Mouse (Mus musculus): Measurements from ENCODE around the gene D17Wsu92e. TPM values are rescaled to one million over a fixed set of nuclear protein-coding genes. Genes with fewer than 3 reads are reported as not detected.
"Not testable (repeated sequence)": the region's sequence is repeated elsewhere in the genome, so short reads cannot be mapped to it uniquely, and the experiment has no call there.

D17Wsu92e gene
- total RNA-seq (2015; ENCODE audit: low replicate concordance) (66.7 and 69.2 TPM in 2 replicates), total RNA-seq (2017; ENCODE audit: low replicate concordance) (124 and 152 TPM in 2 replicates)

DNA sequence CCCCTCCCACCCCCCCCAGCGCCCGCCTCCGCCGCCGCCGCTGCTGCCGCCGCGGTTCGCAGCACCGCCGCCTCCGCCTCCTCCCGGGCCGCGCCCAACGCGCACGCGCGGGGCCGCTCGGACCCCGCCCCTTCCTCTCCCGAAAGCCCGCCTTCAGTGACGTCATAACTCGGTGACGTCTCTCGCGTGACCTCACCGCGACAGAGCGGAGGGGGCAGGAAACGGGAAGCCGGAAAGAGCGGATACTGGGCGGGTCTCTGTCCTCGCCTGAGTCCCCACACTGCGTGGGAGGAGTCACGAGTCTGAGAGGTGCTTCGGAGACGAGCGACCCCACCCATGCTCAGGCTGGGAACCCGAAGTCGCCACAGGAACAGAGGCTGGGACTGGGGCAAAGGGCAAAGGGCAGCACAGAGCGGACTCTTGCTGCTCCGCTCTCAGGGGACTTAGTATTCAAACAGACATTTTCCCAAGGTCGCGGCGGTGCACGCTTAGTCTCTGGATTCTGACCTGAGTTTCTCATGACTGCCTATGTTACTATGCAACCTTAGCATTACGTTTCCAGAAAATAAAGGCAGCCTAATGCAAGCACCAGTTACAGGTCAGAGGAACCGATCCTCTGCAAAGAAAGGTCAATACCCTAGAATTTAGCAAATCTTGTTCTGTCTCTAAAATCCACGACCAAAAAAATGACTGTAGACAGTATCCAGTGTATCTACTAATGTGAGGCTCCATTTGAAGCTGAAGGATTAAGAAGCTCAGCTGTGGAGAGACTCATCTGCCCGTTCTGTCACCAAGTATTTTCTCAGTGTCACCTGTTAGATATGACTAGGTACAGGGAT is at the start of gene D17Wsu92e:
D17Wsu92e (minus strand) TSS at position 81 of the 839 bp plus-strand sequence.
- peak; percentile 83 for ATAC-seq (replicated peaks; ENCODE audit: low FRiP score, poor library complexity, severe bottlenecking)

DNA sequence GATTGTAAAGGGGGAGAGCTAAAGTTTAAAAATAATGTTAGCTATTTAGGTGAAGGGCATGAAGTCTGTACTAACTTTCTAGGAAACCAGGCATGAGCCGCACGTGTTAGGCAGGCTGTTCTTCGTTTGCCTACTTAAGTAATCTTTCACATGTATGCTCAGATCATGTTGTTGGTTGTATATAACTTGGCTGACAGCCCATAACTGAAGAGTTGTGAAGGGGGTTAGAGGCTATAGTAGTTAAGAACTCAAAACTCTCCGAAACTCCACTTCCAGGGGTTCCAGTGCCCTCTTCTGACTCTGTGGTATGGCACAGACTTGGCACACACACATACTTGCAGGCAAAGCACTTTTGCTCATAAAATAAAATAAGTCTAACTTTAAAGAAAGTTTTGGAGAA is 46.3 kb upstream of the D17Wsu92e start:
- no peak for ATAC-seq (replicated peaks; ENCODE audit: low FRiP score, poor library complexity, severe bottlenecking)

DNA sequence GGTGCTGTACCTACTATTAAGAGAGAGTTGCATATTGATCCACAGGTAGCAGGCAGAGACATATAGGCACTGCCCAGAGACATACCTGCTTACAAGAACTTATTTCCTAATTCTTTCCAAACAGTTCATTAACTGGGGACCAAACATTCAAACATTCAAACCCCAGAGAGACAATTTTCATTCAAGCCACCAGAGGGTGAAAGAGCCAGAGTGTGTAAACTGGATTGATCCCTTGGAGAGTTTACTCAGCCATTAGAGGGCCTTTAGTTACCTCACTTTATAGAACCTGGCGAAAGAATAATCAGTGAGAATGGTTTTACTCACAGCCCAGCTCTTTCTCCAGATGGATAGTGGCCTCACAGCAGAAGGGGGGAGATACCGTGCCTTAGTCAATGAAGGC is 45.0 kb upstream of the D17Wsu92e start:
- ATAC-seq (replicated peaks; ENCODE audit: low FRiP score, poor library complexity, severe bottlenecking), result no peak

DNA sequence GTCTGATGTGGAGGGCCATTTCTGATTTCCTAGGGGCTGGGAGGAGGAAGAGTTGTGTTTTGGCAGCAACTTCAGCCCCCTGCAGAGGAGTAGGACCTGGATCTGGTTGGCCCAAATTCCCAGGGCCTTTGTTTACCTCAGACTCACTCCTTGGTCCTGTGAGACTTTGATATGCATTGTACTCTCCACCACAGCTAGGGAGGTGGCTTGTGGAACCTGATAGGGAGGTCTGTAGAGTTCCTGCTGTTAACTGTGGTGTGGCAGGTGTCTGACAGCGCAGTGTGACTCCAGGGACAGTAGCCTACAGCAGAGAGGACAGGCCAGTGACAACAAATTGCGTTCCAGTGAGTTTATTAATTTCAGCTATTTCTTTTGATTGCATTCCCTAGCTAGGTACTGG is 38.7 kb upstream of the D17Wsu92e start:
- ATAC-seq (replicated peaks; ENCODE audit: low FRiP score, poor library complexity, severe bottlenecking), result no peak

DNA sequence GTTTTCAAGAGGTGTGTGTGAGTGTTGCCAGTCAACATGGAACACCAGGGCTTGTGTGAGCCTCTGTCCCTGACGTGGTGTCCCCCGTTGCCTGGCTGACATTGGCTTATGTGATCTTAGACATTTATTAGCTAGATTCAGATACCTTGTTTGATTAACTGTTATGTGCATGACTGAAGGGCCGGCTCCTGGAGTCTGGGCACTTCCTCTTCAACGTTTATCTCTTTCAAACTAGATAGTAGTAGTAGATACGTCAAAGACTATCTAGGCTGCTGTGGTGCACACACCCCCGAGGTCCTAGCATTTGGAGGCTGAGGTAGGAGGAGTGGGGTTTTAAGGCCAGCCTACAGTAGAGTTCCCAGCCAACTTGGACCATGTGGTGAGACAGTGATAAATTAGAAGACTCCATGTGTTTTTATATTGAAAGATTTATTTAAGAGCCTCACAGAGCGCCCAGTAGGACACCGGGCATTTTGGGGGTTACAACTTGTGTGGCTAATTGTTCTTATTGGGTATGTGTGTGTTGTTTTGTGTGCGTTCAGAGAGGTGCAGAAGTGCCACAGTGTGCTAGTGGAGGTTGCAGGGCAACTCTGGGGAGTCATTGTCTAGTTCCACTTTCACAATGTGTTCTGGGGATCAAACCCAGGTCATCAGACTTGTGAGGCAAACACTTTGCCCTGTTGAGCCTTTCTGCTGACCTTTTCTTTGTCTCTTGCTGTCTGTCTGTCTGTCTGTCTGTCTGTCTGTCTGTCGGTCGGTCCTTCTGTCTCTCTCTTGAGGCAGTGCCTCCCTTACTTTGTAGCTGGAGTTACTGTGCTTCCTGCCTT is 37.4 kb upstream of the D17Wsu92e start:
- peak; percentile 40 for ATAC-seq (replicated peaks; ENCODE audit: low FRiP score, poor library complexity, severe bottlenecking)

DNA sequence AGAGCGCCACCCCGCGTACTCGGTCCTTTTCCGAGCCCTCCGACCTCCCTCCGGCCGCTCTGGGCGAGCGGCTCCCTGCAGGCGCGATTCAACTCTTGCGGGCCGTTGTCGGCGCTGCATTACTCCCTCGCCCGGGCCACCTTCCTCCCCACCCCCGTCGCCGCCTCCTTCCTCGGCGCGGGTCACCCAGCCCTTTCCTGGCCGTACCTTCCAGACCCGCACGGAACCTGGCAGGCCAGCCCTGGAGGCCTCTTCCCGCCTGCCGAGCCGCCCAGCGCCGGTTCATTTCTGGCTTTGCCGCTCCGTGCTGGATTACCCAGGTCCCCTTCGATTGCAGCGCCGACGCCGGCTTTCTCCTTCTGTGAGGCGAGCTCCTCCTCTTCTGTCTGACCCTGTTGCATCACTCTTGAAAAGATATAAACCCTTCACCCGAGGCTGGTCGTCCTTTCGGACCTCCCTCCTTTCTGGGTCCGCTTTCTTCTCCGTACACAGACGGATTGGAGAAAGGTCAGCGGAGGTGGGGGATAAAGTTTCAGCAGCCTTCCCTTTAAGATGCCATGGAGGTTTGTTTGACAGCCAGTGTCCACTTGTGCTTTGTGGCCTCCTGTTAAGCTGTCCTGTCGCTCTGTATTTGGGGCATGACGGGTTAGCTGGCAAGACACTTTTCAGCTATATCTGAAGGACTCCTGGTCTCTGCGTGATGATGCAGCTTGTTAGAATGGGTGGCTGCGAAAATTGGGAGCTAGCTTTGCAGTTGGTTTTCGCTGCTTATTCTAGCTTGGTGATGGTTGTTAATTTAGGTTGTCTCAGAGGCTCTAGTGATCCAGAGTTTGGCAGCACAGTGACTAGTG is 36.6 kb upstream of the D17Wsu92e start:
- peak; percentile 60 for ATAC-seq (replicated peaks; ENCODE audit: low FRiP score, poor library complexity, severe bottlenecking)

DNA sequence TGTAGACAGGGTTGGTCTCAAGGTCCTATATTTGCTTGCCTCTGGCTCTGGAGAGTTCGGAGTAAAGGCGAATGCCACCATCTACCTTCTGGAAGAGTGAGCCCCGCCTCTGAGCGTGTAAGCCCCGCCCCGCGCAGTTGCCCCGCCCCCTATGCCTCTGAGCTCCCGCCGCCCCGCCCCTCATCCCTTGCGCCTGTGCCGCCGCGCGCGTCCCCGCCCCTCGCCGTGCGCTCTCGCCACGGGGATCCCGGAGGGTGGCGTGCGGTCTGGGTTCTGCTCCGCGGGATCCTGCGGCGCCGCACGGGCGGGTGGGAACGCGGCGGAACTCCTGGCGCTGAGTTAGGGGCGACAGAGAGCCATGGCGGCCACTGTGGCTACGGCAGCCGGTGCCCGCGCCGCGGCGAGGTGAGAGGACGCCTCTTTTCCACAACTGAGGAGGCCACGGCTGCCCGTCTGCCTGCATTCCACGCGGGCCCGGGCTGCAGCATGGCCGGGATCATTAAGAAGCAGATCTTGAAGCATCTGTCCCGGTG is 35.9 kb upstream of the D17Wsu92e start, which contains the start of gene Uhrf1bp1:
Uhrf1bp1 (plus strand) TSS at position 177 of the 533 bp plus-strand sequence.
- ATAC-seq (replicated peaks; ENCODE audit: low FRiP score, poor library complexity, severe bottlenecking), result peak; percentile 82

DNA sequence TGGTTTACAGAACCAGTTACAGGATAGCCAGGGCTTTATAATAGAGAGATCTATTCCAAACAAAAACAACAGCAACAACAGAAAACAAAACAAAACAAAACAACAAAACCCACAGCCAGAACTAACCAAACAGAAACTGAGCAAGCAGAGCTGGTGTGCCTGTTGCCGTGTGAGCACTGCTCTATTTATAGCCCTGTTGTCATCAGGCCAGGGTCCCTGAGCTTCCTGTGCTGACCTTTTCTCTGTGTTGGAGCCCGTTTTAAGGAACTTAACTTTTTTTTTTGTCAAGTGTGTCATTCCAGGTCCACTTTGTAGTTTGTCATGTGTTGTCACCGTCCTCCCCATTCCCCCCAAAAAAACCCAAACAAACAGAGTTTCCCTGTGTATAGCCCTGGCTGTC is 30.6 kb upstream of the D17Wsu92e start:
- no peak for ATAC-seq (replicated peaks; ENCODE audit: low FRiP score, poor library complexity, severe bottlenecking)

DNA sequence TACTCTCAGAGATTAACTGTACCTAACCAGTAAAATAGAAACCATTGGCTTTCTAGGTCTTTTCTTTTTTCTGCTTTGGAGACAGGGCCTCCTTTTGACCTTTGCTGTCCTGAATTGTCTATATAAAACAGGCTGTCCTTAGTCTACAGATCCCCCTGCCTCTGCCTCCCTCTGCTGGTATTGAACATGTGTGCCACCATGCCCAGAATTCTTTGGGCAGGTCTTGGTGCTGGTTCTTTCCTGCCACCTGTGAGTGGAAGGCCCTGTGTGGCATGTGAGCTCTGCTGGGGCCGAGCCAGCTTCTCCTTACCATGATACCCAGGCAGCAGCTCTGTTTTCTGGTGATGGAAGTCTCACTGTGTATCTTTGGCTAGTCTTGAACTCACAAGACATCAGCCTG is 27.9 kb upstream of the D17Wsu92e start:
- ATAC-seq (replicated peaks; ENCODE audit: low FRiP score, poor library complexity, severe bottlenecking), result no peak

DNA sequence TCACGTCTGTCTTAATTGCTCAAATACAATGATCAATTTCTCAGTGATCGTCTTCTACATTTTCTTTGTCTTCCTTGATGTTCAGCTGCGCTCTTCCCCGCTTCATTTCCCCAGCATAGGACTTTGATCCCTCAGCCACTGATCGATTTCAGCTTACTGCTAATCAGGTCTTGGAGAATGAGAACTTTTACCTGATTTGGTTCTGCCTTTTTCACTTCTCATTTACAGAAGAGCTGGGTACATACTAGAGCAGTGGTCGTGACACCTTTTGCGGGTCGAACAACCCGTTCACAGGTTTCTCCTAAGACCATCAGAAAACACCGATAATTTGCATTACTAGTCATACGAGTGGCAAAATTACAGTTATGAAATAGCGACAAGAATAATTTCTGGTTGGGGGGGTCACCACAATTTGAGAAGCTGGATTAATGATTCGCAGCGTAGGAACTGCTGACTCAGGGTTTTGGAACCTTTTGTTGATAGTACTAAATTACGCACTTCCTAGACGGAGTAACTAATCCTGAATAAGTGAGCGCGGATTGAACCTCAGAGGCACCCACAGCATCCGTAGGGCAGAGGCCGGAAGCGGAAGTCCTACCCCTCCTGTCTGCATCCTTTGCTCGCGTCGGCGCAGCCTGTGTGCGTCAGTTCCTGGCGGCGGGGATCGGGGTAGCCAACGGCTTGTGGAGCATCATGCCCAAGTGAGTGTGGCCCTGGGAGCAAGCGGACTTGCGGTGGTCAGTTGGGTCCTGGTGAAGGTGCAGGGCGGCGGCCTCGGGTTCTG is 19.2 kb upstream of the D17Wsu92e start:
- ATAC-seq (replicated peaks; ENCODE audit: low FRiP score, poor library complexity, severe bottlenecking), result peak; percentile 99

DNA sequence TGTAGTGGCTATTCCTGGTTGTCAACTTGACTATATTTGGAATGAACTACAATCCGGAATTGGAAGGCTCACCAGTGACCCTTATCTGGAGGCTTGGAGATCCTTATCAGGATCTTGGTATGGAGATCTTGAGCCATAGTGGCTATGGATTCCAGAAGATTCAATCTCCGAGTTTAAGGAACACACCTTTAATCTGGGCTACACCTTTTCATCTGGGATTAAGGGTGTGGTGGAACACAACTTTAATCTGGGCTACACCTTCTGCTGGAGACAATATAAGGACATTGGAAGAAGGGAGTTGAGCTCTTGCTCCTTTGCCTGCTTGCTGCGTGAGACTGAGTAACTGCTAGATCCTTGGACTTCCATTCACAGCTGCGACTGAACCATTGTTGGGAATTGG is 17.4 kb upstream of the D17Wsu92e start, which contains the start of gene Snrpc:
Snrpc (plus strand) TSS at position 301 of the 400 bp plus-strand sequence.
- not testable (repeated sequence) for ATAC-seq (replicated peaks; ENCODE audit: low FRiP score, poor library complexity, severe bottlenecking)

DNA sequence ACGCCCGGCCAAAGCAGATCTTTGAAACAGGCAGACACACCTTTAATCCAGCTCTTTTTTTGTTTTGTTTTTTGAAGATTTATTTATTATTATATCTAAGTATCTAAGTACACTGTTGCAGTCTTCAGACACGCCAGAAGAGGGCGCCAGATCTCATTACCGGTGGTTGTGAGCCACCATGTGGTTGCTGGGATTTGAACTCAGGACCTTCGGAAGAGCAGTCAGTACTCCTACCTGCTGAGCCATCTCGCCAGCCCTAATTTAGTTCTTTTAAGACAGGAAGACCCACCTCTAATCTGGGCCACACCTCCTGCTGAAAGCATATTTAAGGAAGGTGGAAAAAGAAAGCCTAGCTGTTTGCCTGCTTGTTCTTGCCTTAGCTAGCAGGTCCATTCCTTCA is 10.0 kb upstream of the D17Wsu92e start:
- ATAC-seq (replicated peaks; ENCODE audit: low FRiP score, poor library complexity, severe bottlenecking), result no peak

DNA sequence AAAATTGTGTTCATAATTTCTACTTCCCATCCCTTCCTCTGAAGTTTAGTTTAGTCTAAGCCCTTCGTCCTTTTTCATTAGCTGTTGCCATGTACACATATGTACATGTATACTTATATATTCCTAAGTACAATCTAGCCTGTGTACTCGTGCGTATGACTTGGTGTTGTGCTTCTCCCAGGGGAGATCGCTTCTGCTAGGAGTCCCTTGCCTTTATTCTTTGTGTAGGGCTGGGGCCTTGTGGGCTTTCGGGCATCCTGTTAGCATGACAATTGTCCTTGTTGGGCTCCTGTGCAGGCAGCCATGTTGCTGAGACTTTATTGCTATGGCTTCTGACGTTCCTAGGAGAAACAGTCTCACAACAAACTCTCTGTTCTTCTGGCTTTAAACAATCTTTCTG is 7.1 kb upstream of the D17Wsu92e start:
- ATAC-seq (replicated peaks; ENCODE audit: low FRiP score, poor library complexity, severe bottlenecking), result no peak

DNA sequence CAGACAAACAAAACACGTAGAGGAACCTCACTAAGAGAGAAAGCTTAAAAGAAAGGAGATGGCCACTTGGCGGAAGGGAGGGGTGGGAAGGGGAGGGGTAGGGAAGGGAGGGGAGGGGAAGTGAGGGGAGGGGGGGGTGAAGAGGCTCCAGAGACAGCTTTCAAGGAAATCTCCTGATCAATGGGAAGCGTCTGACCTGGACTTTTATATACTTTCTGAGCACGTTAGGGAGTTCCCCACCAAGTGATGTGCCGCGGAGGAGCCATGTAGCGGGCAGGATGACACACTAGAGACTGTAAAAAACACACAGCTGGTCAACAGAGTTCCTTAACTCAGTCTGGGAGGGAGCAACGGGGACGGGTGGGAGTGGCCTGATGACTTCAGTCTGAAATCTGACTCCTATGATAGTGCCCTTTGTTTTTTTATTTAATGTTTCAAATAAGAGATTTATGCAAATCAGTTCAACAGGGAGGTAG is 6.5 kb upstream of the D17Wsu92e start:
- ATAC-seq (replicated peaks; ENCODE audit: low FRiP score, poor library complexity, severe bottlenecking), result no peak

DNA sequence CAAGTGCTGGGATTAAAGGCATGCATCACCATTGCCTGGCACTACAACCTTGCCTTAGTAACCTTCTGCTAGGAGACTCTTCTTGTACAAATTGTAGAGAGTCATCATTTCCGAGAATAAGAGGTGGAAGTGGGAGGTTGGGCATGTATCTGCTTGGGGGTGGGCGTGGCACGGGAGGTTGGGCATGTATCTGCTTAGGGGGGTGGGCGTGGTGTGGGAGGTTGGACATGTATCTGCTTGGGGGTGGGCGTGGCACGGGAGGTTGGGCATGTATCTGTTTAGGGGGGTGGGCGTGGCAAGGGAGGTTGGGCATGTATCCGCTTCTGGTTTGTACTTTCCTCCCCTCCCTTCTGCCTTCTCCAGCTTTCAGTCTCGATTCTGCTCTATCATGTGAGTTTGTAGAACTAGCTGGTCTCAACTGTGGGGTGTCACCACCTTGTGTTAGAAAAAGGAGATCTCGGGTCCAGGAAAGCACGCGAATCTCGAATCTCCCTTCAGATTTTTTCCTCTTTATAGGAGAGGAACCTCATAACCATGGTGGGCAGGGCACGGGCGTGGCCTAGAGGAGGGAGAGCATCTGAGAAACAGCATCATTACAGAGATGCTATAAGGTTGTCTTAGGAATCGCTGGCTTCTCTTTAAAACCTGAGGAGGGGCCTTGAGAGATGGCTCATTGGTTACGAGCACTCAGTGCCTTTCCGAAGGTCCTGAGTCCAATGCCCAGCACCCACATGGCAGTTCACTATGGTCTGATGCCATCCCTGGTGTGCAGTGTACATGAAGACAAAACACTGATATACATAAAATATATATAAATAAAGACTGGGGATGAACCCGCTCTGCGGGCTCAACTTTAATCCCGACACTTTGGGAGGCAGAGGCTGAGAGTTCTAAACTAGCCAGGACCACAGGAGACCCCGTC is 5.8 kb upstream of the D17Wsu92e start:
- peak; percentile 75 for ATAC-seq (replicated peaks; ENCODE audit: low FRiP score, poor library complexity, severe bottlenecking)

DNA sequence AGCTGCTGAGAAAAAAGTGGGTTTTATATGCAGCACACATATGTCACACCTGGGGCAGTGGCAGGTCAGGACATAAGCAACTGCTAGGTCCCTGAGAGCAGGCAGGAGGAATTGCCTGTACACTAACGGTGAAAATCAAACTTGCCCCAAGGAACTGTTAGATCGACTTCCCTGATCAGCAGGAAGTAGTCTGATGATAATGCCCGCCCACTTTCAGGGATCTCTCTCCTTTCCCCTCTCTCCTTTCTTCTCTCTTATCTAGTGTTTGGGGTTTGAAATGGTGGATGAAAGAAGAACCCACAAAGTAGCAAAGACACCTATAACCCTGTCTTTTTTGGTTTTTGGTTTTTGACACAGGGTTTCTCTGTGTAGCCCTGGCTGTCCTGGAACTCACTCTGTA is 5.1 kb upstream of the D17Wsu92e start:
- no peak for ATAC-seq (replicated peaks; ENCODE audit: low FRiP score, poor library complexity, severe bottlenecking)

DNA sequence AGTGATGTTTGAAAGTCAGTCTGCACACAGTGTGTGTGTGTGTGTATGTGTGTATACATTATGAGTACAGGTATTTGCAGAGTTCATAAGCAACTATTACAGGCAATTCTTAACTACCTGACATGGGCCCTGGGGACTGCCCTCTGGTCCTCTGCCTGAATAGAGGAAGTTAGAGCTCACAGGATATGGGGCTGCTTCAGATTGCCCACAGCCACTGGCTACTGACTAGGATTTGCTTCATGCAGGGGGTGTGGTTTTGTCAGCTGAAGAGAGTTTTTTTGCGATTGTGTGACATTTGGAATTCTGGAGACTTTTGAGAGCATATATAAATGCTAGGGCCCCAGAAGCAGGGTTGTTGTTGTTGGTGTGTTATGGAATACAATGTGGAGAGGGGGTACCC is 4.5 kb upstream of the D17Wsu92e start:
- no peak for ATAC-seq (replicated peaks; ENCODE audit: low FRiP score, poor library complexity, severe bottlenecking)

Measured in erythroid progenitor cell, adult 5-6 weeks (primary cell).